Mouse (Mus musculus) cerebellum, postnatal 25 days (tissue): Measurements from ENCODE around the gene Blzf1.

Experiments
- DNase-seq, 2 experiments: peaks; one replicate each; pipeline ENCODE4 v3.0.0; 2021; ENCODE audit warnings: mixed read lengths in 2 of 2

Gene Blzf1

DNA sequence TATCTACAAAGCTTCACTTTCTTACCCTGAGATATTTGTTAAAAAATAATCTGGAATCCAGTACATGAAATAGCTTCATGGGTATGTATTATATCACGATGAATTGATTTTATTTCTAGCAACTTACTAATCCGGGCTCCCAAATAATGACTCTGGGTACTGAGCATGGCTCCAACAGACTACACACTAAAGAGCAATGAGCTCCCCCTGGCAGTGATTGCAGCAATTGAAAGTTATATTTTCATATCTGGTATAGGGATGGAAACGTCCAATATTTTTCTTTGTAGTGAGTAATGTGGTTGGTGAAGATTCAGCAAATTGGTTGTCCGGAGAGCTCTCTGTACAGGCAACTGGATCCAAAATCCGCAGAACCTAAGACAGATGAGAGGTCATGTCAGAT lies 15.2 kb downstream of the Blzf1 start:
- DNase-seq: no peak

DNA sequence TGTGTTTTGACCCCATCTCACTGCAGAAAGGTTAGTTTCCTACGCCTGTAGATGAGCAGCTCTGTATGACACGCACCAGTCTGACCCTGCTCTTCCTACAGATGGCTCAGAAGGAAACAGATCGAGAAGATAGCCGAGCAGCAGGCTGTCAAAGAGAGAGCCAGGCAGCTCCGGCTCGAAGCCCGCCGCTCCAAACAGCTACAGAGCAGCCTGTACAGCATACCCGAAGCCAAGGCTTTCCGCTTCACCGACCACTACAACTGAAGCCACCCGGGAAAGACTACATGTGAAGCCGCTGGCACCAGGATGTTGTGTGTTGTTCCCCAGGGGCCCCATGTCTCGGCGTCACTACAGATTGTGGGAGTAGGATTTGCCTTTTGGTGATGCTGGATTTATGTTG lies 19.9 kb downstream of the Blzf1 start:
- peak; percentile 80 to 85 for DNase-seq

DNA sequence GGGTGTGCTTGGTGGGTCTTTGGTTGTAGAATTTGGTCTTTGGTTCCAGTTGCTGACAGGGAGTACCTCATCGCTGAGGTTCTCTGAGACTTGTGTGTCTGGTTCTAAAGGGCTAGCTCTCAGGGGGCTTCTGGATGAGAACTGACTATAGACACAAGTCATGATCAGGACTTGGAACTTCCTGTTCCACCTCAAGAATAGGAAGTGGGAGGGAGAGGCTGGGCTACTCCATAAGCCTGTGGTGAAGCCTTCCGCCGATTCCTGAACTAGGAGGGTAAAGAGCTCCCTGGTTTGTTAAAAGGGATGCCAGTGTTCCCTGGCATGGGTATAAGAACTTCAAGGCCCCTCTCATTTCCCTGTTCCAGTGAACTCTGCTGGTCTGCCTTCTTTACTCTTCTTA lies 23.3 kb downstream of the Blzf1 start:
- no peak for DNase-seq

DNA sequence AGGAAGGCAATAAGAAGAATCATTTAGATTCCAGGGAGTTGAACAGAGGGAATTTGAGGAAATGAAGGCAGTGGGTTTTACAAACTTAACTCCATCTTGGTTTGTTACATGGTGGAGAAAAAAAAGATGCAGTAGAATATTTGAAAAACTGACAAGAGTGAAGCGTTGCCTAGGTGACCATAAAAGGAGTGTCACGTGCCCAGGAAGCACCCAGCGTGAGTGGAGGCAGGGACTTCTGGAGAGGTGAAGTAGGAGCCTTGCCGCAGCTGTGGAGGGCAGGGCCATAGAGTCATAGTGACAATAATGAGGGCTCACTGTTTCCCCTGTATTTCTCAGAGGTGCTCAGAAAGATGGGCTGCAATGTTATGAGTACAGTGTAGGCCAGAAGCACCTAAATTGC lies 28.0 kb downstream of the Blzf1 start:
- DNase-seq: no peak

DNA sequence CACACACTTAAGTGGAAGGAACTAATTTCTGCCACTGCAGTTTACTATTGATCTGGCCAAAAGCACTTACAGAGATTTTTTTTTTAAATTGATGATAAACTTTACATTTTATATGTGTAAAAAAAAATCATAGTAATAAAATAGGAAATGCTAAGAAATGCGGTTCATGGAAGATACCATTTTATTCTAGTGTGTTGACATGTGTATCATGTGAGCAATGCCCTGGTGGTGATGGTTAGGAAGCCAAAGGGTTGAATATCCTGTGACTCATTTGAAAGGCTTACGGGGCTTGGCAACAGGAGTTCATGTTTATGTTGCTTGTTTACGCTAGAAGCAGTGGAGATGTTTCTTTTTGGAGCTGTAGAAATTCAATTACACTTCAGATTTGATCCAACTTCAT lies 30.7 kb downstream of the Blzf1 start:
- no peak for DNase-seq

DNA sequence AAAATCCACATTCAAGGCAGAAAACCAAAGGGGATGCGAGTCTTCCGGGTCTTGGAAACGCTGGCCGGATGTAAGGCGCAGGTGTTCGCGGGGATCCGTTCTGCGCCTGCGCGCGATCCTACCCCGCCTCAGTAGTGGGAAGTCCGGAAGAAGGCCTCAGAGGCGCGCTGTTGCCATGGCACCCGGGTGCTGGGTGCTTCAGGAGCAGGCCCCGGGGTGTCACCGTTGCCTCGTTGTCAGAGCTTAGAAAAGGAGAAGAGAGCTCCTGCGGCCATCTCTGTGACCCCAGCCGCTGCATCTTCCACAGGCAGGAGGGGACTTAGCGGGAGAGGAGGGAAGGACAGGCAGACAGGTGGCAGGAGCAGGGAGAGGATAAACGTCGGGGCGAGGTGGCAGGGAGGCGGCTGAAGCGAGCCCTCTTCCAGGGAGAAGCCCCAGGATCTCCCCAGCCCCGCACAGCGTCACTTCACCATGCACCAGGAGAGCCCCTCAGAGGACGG lies 31.8 kb downstream of the Blzf1 start, which contains the start of gene Ccdc181:
Gene Ccdc181 (plus strand): TSS at position 131 of the 500 bp plus-strand sequence.
- peak; percentile 94 to 96 for DNase-seq

DNA sequence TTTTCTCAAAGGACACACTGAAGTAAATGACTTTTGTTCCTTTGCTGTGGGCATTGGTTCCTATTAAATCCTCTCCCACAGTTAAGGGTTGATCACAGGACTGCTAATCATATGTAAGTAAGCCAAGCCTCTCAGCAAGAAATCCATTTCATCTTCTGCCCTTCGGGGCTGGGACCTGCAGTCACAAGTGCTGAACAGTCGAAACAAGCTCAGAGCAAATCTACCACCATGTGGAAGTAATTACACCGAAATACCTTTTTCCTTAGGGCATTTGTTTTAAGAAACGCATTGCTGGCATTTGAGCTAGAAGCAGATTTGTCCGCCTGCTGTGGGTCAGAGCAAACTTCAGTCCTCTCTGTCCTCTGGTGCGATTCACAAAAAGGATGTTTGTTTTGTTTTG lies 33.6 kb downstream of the Blzf1 start:
- DNase-seq: no peak

DNA sequence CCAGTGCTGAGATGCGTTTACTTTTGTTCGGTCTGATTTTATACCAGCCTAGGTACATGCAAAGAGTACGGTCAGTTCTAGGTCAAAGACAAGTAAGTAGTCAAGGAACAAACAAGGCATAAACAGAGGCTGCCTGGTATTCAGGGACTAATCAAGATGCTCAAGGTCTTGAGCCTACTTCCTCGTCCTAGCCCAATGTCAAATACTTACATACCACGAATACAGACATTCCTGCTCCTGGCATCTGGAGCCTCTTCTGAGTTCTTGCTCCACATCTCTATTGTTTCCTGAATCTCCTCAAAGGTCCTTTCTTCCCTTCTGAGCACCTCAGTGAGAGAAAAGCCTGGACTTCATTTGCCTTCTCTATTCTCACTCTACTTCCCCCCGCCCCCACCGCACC lies 36.3 kb downstream of the Blzf1 start:
- no peak for DNase-seq

DNA sequence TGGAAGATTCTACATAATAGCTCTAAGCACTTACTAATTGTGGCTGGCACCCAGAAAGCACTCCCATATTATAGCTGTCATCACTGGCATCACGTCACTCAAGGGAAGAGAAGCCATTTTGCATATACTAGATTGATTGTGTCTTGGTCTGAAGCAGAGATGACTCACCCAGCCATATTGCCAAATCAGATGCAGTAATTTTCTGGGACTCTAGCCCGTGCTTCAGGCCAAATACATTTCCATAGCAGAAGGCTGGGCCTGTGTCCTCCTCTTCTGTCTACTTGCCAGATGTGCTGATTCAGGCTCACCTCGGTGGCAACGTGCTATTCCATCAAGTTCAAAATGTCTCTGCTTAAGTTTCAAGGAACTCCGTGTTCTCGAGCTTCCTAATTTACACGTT lies 45.7 kb downstream of the Blzf1 start:
- no peak for DNase-seq

DNA sequence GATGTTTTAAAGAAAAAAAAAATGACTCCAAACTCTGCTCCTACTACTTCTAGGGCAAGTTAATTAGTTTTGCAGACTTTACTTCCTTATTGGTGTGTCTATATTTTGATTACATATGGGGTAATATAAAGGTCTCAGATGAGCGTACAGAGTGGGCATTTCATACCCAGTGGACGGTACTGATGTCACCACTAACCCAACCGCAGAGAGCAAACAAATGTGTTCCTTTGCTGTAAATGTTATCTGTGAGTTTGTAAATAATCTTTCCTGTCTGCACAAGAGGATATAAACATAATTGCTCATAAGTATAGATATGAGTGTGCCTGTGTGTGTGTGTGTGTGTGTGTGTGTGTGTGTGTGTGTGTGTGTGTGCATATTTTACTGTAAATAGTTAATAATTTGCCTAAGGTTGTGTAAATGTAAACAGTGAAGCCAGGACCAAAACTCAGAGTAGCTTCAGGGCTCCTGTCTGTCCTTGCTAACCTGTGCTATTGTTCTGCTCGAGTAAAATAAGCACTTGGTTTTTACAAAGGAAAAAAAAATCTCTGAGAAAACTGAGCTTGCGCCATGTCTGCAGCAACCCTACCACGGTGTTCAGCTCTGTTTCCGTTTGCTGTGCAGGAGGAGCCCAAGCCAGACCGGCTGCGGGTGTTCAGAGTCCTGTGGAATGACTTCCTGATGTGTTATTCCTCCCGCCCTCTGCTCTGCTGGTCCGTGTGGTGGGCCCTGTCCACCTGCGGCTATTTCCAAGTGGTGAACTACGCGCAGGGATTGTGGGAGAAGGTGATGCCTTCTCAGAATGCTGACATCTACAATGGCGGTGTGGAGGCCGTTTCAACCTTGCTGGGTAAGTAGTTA lies 46.9 kb downstream of the Blzf1 start:
- no peak for DNase-seq

GRCm38 (mm10) chr1:164254836-164255235 lies 52.5 kb downstream of the Blzf1 start:
- DNase-seq: no peak

DNA sequence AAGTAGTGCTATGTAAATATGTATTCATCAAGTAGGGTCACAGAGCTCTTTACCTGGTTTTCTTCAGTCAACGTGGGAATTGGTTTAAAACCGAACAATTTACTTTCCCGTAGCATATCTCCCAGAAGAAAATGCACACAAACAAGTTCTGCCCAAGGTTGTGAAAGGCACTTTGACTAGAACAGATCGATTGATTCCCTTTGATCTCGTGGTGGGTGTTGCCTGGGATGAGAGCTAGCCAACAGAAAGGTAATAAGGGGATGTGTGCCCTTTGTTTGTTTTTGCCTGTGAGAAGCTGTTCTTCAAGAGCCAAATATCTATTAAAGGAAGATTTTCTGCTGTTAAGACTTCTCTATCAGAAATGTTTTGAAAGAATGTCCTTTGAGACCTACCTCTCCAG lies 54.7 kb downstream of the Blzf1 start:
- DNase-seq: no peak

DNA sequence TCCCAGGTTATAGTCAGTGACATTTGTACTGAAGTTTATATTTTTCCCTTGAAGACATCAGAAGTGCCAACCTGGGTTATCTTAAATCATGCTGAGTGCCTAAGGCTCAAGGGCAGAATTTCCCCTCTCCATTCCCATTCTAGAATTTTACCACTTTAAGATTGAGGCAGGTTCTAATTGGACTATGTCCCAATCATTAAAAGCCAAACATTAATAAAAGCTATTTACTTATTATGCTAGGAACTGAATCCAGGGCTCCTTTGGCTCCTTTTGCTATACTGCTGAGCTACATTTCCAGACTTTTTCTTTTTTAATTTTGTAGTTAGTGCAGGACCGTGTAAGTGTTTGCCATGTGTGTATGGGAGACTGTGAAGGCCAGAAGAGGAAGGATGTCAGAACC lies 55.9 kb downstream of the Blzf1 start:
- no peak for DNase-seq

GRCm38 (mm10) chr1:164250391-164251150 lies 56.7 kb downstream of the Blzf1 start:
- no peak for DNase-seq

DNA sequence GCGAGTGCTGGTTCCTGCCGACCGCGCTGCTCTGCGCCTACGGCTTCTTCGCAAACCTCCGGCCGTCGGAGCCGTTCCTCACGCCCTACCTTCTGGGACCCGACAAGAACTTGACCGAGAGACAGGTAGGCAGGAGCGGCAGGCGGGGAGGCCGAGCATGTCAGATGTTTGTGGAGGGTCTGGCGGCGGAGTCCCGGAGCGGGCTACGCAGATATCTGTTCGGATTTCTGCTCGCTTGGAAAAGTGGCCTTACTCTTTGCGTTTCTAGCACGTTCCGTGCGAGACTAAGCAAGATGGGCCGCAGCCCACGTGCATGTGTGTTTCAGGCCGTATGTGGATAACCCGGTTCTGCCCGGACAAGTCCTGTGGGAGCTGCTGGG lies 58.0 kb downstream of the Blzf1 start:
- DNase-seq: no peak

DNA sequence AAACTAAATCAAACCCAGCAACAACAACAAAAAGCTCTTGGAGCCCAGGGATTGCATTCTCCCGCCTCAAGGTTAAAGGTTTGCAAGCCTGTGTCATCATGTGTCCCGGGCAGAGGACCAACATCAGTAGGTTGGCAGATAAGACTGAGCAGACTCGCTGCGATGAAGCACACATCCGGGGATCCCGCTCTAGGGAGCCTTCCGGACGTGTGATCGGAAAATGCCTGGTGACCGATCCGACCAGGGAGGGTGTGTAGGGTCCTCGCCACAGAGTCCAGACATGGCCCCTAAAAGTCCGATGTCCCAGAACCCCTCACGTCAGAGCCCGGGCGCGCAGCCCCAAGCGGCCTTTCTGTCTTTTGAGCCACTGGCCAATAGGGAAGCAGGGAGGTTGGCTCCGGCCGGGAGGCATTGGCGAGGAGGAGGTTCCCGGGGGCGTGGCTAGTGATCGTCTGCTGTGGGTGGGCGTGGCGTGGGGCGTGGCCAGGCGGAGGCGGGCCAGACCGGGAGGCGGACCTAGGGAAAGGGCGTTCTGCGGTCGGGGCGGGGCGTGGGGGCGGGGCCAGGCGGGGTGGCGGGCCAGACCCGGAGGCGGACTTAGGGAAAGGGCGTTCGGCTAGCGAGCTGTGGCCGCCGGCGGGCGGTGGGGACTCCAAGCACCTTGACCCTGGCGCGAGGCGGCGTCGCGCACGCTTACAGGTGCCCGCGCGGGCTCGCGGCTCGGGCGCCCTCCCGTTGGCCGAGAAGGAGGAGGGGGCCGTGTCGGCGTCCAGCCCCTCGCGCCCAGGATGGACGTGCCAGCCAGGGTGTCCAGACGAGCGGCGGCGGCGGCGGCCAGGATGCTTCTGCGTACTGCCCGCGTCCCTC lies 58.6 kb downstream of the Blzf1 start, which contains the start of gene Slc19a2:
Gene Slc19a2 (plus strand): TSS at position 582 of the 867 bp plus-strand sequence.
- peak; percentile 98 to 100 for DNase-seq

GRCm38 (mm10) chr1:164247971-164248370 lies 59.3 kb downstream of the Blzf1 start:
- DNase-seq: peak in 1 of 2 experiments; percentile 20

GRCm38 (mm10) chr1:164247442-164247841 lies 59.8 kb downstream of the Blzf1 start:
- no peak for DNase-seq

- no peak for DNase-seq
These were observed 64.5 kb downstream of the Blzf1 start for GRCm38 (mm10) chr1:164242809-164243208.

DNA sequence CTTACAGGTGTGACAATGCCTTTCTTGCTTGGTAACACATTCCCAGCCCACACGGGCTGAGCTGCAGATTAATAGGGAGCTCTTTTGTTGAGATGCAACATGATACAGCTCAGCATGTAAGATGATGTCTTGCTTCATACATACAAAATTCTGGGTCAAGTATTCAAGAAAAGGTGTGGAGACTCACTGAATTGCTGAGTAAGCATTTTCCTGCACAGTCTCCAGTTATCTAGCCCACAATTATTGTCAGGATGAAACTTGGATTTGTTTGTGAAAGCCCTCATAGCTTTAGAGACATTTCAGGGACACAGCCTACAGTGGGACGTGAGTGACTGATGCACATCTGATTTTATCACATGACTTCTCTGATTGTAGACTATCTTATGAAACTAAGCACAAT lies 65.8 kb downstream of the Blzf1 start:
- no peak for DNase-seq
